Comparison of ENCODE assay signal across 8 mouse cellular contexts in the genomic region with DNA sequence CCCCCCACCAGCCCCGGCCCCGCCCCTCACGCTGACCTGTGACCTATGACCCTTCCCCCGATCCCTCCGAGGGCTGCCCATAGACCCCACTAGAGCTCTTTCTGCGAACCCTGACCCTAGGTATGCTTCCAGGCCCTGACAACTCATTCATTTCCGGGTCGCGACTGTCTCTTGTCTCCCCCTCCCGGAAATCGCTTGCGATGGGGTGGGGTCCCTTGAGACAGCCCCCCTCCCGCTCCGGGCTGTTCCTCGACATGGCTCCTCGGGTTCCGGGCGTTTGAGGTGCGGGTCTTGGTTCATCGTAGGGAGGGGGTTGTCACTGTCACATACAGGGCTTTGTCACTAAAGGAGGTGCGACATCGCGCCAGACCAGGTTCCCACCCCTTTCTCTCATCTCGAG. TPM values are rescaled to one million over a fixed set of nuclear protein-coding genes. Genes with fewer than 3 reads are reported as not detected.
A peak's percentile ranks its signal among the peaks of the same experiment; 100 is the strongest.
DNase-seq lines count a peak whose midpoint lies in the region; ATAC-seq and TF ChIP-seq lines count a peak whose summit lies in the region.

No protein-coding gene starts in this region.

- peak; percentile 35 for ATAC-seq in forebrain, embryonic 12.5 days (ENCODE audit: low FRiP score)
- no peak for ATAC-seq in limb, embryonic 15.5 days (ENCODE audit: insufficient number of reproducible peaks, low FRiP score, low TSS enrichment, low read depth)

- H3K79me2 ChIP-seq in myocyte (ENCODE audit: control insufficient read depth, insufficient read depth), result peaks cover 23% of the 10 kb centered on the region

- peak overlapping the region; percentile 88 for H3K27ac ChIP-seq in forebrain, embryonic 12.5 days
- H3K27ac ChIP-seq in limb, embryonic 15.5 days, result peak overlapping the region; percentile 75

- 1% methylated on average over 22 of the region's 24 CpGs for WGBS in forebrain, embryonic 12.5 days
- under 1% methylated on average over 21 of the region's 24 CpGs for WGBS in limb, embryonic 15.5 days

- peaks cover 27% of the 10 kb centered on the region for H3K4me1 ChIP-seq in forebrain, embryonic 12.5 days
- H3K4me1 ChIP-seq in limb, embryonic 15.5 days, result peaks cover 26% of the 10 kb centered on the region

- H3K9me3 ChIP-seq in forebrain, embryonic 12.5 days, result no peaks in the 10 kb centered on the region
- no peaks in the 10 kb centered on the region for H3K9me3 ChIP-seq in limb, embryonic 15.5 days

- H3K36me3 ChIP-seq in forebrain, embryonic 12.5 days (replicated peaks), result peaks cover 42% of the 10 kb centered on the region
- peaks cover 40% of the 10 kb centered on the region for H3K36me3 ChIP-seq in limb, embryonic 15.5 days
- peaks cover 5% of the 10 kb centered on the region for H3K36me3 ChIP-seq in myocyte (ENCODE audit: control insufficient read depth, insufficient read depth)

- no peaks in the 10 kb centered on the region for H3K27me3 ChIP-seq in forebrain, embryonic 12.5 days
- H3K27me3 ChIP-seq in limb, embryonic 15.5 days, result no peaks in the 10 kb centered on the region
- H3K27me3 ChIP-seq in myocyte (ENCODE audit: control insufficient read depth, insufficient read depth, insufficient read length), result no peaks in the 10 kb centered on the region

- peak overlapping the region; percentile 83 for H3K9ac ChIP-seq in forebrain, embryonic 12.5 days
- peak overlapping the region; percentile 44 for H3K9ac ChIP-seq in limb, embryonic 15.5 days

- TF ChIP-seq POLR2A in myocyte (IDR thresholded peaks at IDR 0.05; ENCODE audit: insufficient read length, low read depth), result no peak

- H3K4me3 ChIP-seq in forebrain, embryonic 12.5 days (replicated peaks), result peak overlapping the region; percentile 91
- peak overlapping the region; percentile 70 for H3K4me3 ChIP-seq in limb, embryonic 15.5 days
- peak overlapping the region; percentile 67 for H3K4me3 ChIP-seq in myocyte

- DNase-seq in adrenal gland, adult 8-10 months, result peak; percentile 55
- DNase-seq in adrenal gland, postnatal 4 days (ENCODE audit: low spot score in 2 of 2), result no peak
- DNase-seq in NIH3T3 (ENCODE audit: low read depth), result peak; percentile 64
- peak; percentile 79 for DNase-seq in induced T-regulatory cell, adult 2 months (ENCODE audit: low read depth)
- DNase-seq in testis, postnatal 14 days (ENCODE audit: low spot score), result peak; percentile 83

- peak overlapping the region; percentile 93 for H3K4me2 ChIP-seq in forebrain, embryonic 12.5 days
- H3K4me2 ChIP-seq in limb, embryonic 15.5 days, result peak overlapping the region; percentile 66
- H3K4me2 ChIP-seq in myocyte (ENCODE audit: low read depth), result peak overlapping the region; percentile 86

- H3ac ChIP-seq in myocyte (ENCODE audit: control insufficient read depth, insufficient read length), result peak overlapping the region; percentile 6

TF ChIP-seq in myocyte, 11 proteins besides CTCF, POLR2A, EP300 and RAD21:
- no peak for TF ChIP-seq REST (IDR thresholded peaks at IDR 0.05; ENCODE audit: insufficient read depth, insufficient read length)
- TF ChIP-seq TCF3 (IDR thresholded peaks at IDR 0.05; ENCODE audit: insufficient read length, low read depth), result no peak
- TF ChIP-seq MYOD1 (IDR thresholded peaks at IDR 0.05; ENCODE audit: control insufficient read depth in 1 of 3, insufficient read length in 2 of 3, low read depth in 2 of 3), result no peak
- no peak for TF ChIP-seq MAX (IDR thresholded peaks at IDR 0.05; ENCODE audit: low read depth)
- no peak for TF ChIP-seq USF1 (IDR thresholded peaks at IDR 0.05; ENCODE audit: low read depth)
- TF ChIP-seq MYOG (IDR thresholded peaks at IDR 0.05; ENCODE audit: control insufficient read depth in 1 of 3, insufficient read depth in 1 of 3, insufficient read length in 2 of 3, low read depth in 2 of 3), result no peak
- no peak for TF ChIP-seq CEBPB (IDR thresholded peaks at IDR 0.05; ENCODE audit: insufficient read depth, poor library complexity, severe bottlenecking)
- TF ChIP-seq TCF12 (IDR thresholded peaks at IDR 0.05; ENCODE audit: insufficient read depth, poor library complexity, severe bottlenecking), result no peak
- no peak for TF ChIP-seq E2F4 (IDR thresholded peaks at IDR 0.05; ENCODE audit: insufficient read depth)
- no peak for TF ChIP-seq SRF (IDR thresholded peaks at IDR 0.05; ENCODE audit: control insufficient read depth, insufficient read length, low read depth)
- TF ChIP-seq POLR2AphosphoS2 (IDR thresholded peaks at IDR 0.05; ENCODE audit: insufficient read length, low read depth), result no peak

RNA-seq across cellular contexts. Expression of a gene that starts 0.4 kb away (rescaled TPM):
- 10 to 100 TPM; 51.7 to 65.2 (median 57.9) TPM for total RNA-seq in adrenal gland, adult 8-10 months (2022)
- 10 to 100 TPM; 61.2 to 61.4 TPM for total RNA-seq in adrenal gland, postnatal 4 days (2021)
- 146 and 155 TPM in 2 replicates for polyA plus RNA-seq in forebrain, embryonic 12.5 days (2016; fragmentation: Nextera tagmentation; extraction: Ambion mirVana)
- 98.4 and 107 TPM in 2 replicates for polyA plus RNA-seq in limb, embryonic 15.5 days (2015; fragmentation: Nextera tagmentation; extraction: Ambion mirVana)
- polyA plus RNA-seq in myocyte (2012; fragmentation: generic; extraction: Trizol), result 117 TPM

RNA-seq across cellular contexts. Expression of a gene that starts 4.7 kb away (rescaled TPM):
- total RNA-seq in adrenal gland, adult 8-10 months (2022), result 100 to 1,000 TPM in 1 of 4 experiments, 10 to 100 TPM in 3; 64.7 to 108 (median 88.7) TPM
- total RNA-seq in adrenal gland, postnatal 4 days (2021), result 10 to 100 TPM; 87.7 to 89.8 TPM
- 207 and 219 TPM in 2 replicates for polyA plus RNA-seq in forebrain, embryonic 12.5 days (2016; fragmentation: Nextera tagmentation; extraction: Ambion mirVana)
- 100 and 122 TPM in 2 replicates for polyA plus RNA-seq in limb, embryonic 15.5 days (2015; fragmentation: Nextera tagmentation; extraction: Ambion mirVana)
- polyA plus RNA-seq in myocyte (2012; fragmentation: generic; extraction: Trizol), result 79.0 TPM

RNA-seq across cellular contexts. Expression of a gene that starts 6.0 kb away (rescaled TPM):
- total RNA-seq in adrenal gland, adult 8-10 months (2022), result 10 to 100 TPM; 85.3 to 96.2 (median 92.1) TPM
- 10 to 100 TPM; 58.9 to 65.9 TPM for total RNA-seq in adrenal gland, postnatal 4 days (2021)
- polyA plus RNA-seq in forebrain, embryonic 12.5 days (2016; fragmentation: Nextera tagmentation; extraction: Ambion mirVana), result 99.3 and 99.8 TPM in 2 replicates
- 65.7 and 67.2 TPM in 2 replicates for polyA plus RNA-seq in limb, embryonic 15.5 days (2015; fragmentation: Nextera tagmentation; extraction: Ambion mirVana)
- 67.0 TPM for polyA plus RNA-seq in myocyte (2012; fragmentation: generic; extraction: Trizol)

RNA-seq across cellular contexts. Expression of a gene that starts 16.4 kb away (rescaled TPM):
- 10 to 100 TPM; 13.5 to 24.7 (median 20.6) TPM for total RNA-seq in adrenal gland, adult 8-10 months (2022)
- total RNA-seq in adrenal gland, postnatal 4 days (2021), result 10 to 100 TPM; 25.9 to 26.3 TPM
- polyA plus RNA-seq in forebrain, embryonic 12.5 days (2016; fragmentation: Nextera tagmentation; extraction: Ambion mirVana), result 11.1 and 13.4 TPM in 2 replicates
- polyA plus RNA-seq in limb, embryonic 15.5 days (2015; fragmentation: Nextera tagmentation; extraction: Ambion mirVana), result 1.3 and 1.4 TPM in 2 replicates
- polyA plus RNA-seq in myocyte (2012; fragmentation: generic; extraction: Trizol), result 27.5 TPM

RNA-seq across cellular contexts. Expression of a gene that starts 18.5 kb away (rescaled TPM):
- 10 to 100 TPM; 23.1 to 32.0 (median 29.0) TPM for total RNA-seq in adrenal gland, adult 8-10 months (2022)
- 10 to 100 TPM; 30.6 to 32.0 TPM for total RNA-seq in adrenal gland, postnatal 4 days (2021)
- 12.6 and 15.1 TPM in 2 replicates for polyA plus RNA-seq in forebrain, embryonic 12.5 days (2016; fragmentation: Nextera tagmentation; extraction: Ambion mirVana)
- polyA plus RNA-seq in limb, embryonic 15.5 days (2015; fragmentation: Nextera tagmentation; extraction: Ambion mirVana), result 16.5 and 19.2 TPM in 2 replicates
- polyA plus RNA-seq in myocyte (2012; fragmentation: generic; extraction: Trizol), result 17.5 TPM

Comparison
In these comparisons a context has a peak if more than half of its experiments do, and no peak if none do; other contexts are left out.
1. DNase-seq: peak in adrenal gland, adult 8-10 months (single experiment), NIH3T3 (single experiment), induced T-regulatory cell, adult 2 months (single experiment) and testis, postnatal 14 days (single experiment); none in adrenal gland, postnatal 4 days (0 of 2).
2. Peak in every context shown above with its lines, with median percentiles within 50 percentile points of each other: H3K4me2 ChIP-seq and H3K4me3 ChIP-seq.